Mouse (Mus musculus): ENCODE measurements around the gene Drap1. TPM values are rescaled to one million over a fixed set of nuclear protein-coding genes. Genes with fewer than 3 reads are reported as not detected.

The Drap1 gene
- polyA plus RNA-seq, 1 experiment = 195 TPM

- peaks cover 1% of the 10 kb centered on the region; the same call in 1 of the 2 replicates for H3K4me1 ChIP-seq (ENCODE audit: control insufficient read depth, insufficient read depth, low read length)
- WGBS = under 1% methylated on average over 70 of the region's 70 CpGs
- TF ChIP-seq POLR2A (IDR thresholded peaks at IDR 0.05; ENCODE audit: borderline replicate concordance, control insufficient read depth, low read depth, low read length) (peak; percentile 91; the same call in 1 of the 2 replicates), CTCF (IDR thresholded peaks at IDR 0.05; ENCODE audit: control insufficient read depth, insufficient read depth, low read length) (no peak)
Measured at GRCm38 (mm10) chr19:5456922-5457745, 32.4 kb upstream of the Drap1 start.

GRCm38 (mm10) chr19:5456241-5456921, 31.6 kb upstream of the Drap1 start:
- H3K27ac ChIP-seq (ENCODE audit: control insufficient read depth, insufficient read depth, low read depth, low read length, poor library complexity) = peak overlapping the region; percentile 86
- peaks cover 1% of the 10 kb centered on the region; the same call in 1 of the 2 replicates for H3K4me1 ChIP-seq (ENCODE audit: control insufficient read depth, insufficient read depth, low read length)
- peak overlapping the region; percentile 61 for H3K4me3 ChIP-seq (replicated peaks; ENCODE audit: control insufficient read depth, low read depth, low read length)
- 1% methylated on average over 26 of the region's 26 CpGs for WGBS
- TF ChIP-seq POLR2A (IDR thresholded peaks at IDR 0.05; ENCODE audit: borderline replicate concordance, control insufficient read depth, low read depth, low read length) (no peak), CTCF (IDR thresholded peaks at IDR 0.05; ENCODE audit: control insufficient read depth, insufficient read depth, low read length) (no peak)

More at GRCm38 (mm10) chr19:5456922-5457745, 32.4 kb upstream of the Drap1 start:
- Histone ChIP-seq H3K27ac (ENCODE audit: control insufficient read depth, insufficient read depth, low read depth, low read length, poor library complexity) (peak overlapping the region; percentile 86), H3K4me3 (replicated peaks; ENCODE audit: control insufficient read depth, low read depth, low read length) (peak overlapping the region; percentile 73)

- Histone ChIP-seq H3K4me1 (ENCODE audit: control insufficient read depth, insufficient read depth, low read length) (peaks cover 1% of the 10 kb centered on the region; the same call in 1 of the 2 replicates), H3K4me3 (replicated peaks; ENCODE audit: control insufficient read depth, low read depth, low read length) (no peak overlapping the region)
Measured at GRCm38 (mm10) chr19:5455568-5455967, 30.8 kb upstream of the Drap1 start.

GRCm38 (mm10) chr19:5455037-5455436, 30.3 kb upstream of the Drap1 start:
- Histone ChIP-seq H3K4me1 (ENCODE audit: control insufficient read depth, insufficient read depth, low read length) (peaks cover 1% of the 10 kb centered on the region; the same call in 1 of the 2 replicates), H3K27ac (ENCODE audit: control insufficient read depth, insufficient read depth, low read depth, low read length, poor library complexity) (no peak overlapping the region), H3K4me3 (replicated peaks; ENCODE audit: control insufficient read depth, low read depth, low read length) (no peak overlapping the region)
- 89% methylated on average over 12 of the region's 12 CpGs for WGBS
- TF ChIP-seq POLR2A (IDR thresholded peaks at IDR 0.05; ENCODE audit: borderline replicate concordance, control insufficient read depth, low read depth, low read length) (no peak), CTCF (IDR thresholded peaks at IDR 0.05; ENCODE audit: control insufficient read depth, insufficient read depth, low read length) (no peak)

More at GRCm38 (mm10) chr19:5455568-5455967, 30.8 kb upstream of the Drap1 start:
- 81% methylated on average over 8 of the region's 8 CpGs for whole genome bisulfite sequencing
- H3K27ac ChIP-seq (ENCODE audit: control insufficient read depth, insufficient read depth, low read depth, low read length, poor library complexity) = no peak overlapping the region
- TF ChIP-seq POLR2A (IDR thresholded peaks at IDR 0.05; ENCODE audit: borderline replicate concordance, control insufficient read depth, low read depth, low read length) (no peak), CTCF (IDR thresholded peaks at IDR 0.05; ENCODE audit: control insufficient read depth, insufficient read depth, low read length) (no peak)

- 59% methylated on average over 6 of the region's 6 CpGs for WGBS
- Histone ChIP-seq H3K4me3 (replicated peaks; ENCODE audit: control insufficient read depth, low read depth, low read length) (no peak overlapping the region), H3K4me1 (ENCODE audit: control insufficient read depth, insufficient read depth, low read length) (peaks cover 5% of the 10 kb centered on the region), H3K27ac (ENCODE audit: control insufficient read depth, insufficient read depth, low read depth, low read length, poor library complexity) (no peak overlapping the region)
- TF ChIP-seq POLR2A (IDR thresholded peaks at IDR 0.05; ENCODE audit: borderline replicate concordance, control insufficient read depth, low read depth, low read length) = no peak
- no peak for TF ChIP-seq CTCF (IDR thresholded peaks at IDR 0.05; ENCODE audit: control insufficient read depth, insufficient read depth, low read length)
Measured at GRCm38 (mm10) chr19:5451766-5452165, 27.0 kb upstream of the Drap1 start.

- Histone ChIP-seq H3K4me1 (ENCODE audit: control insufficient read depth, insufficient read depth, low read length) (peaks cover 9% of the 10 kb centered on the region), H3K4me3 (replicated peaks; ENCODE audit: control insufficient read depth, low read depth, low read length) (no peak overlapping the region), H3K27ac (ENCODE audit: control insufficient read depth, insufficient read depth, low read depth, low read length, poor library complexity) (no peak overlapping the region)
- 75% methylated on average over 3 of the region's 3 CpGs for WGBS
- TF ChIP-seq POLR2A (IDR thresholded peaks at IDR 0.05; ENCODE audit: borderline replicate concordance, control insufficient read depth, low read depth, low read length) = no peak
- no peak for TF ChIP-seq CTCF (IDR thresholded peaks at IDR 0.05; ENCODE audit: control insufficient read depth, insufficient read depth, low read length)
Measured at GRCm38 (mm10) chr19:5449673-5450072, 24.9 kb upstream of the Drap1 start.

- Histone ChIP-seq H3K4me1 (ENCODE audit: control insufficient read depth, insufficient read depth, low read length) (peaks cover 9% of the 10 kb centered on the region), H3K27ac (ENCODE audit: control insufficient read depth, insufficient read depth, low read depth, low read length, poor library complexity) (no peak overlapping the region), H3K4me3 (replicated peaks; ENCODE audit: control insufficient read depth, low read depth, low read length) (no peak overlapping the region)
- 4% methylated on average over 36 of the region's 36 CpGs for WGBS
- TF ChIP-seq CTCF (IDR thresholded peaks at IDR 0.05; ENCODE audit: control insufficient read depth, insufficient read depth, low read length) = no peak
- TF ChIP-seq POLR2A (IDR thresholded peaks at IDR 0.05; ENCODE audit: borderline replicate concordance, control insufficient read depth, low read depth, low read length) = no peak
Measured at GRCm38 (mm10) chr19:5448354-5449150, 23.8 kb upstream of the Drap1 start.

Data from bone marrow, adult 2 months (tissue).